Mouse (Mus musculus) hindbrain, embryonic 15.5 days (tissue): ENCODE results near the gene Prkn. TPM values are rescaled to one million over a fixed set of nuclear protein-coding genes. Genes with fewer than 3 reads are reported as not detected.

Experiments
- ATAC-seq: fragments of 200-750 bp; cut with Nextera tagmentation; 2 replicates; pipeline ENCODE4 v1.8.0; 2017; ENCODE audit warnings: low read depth, moderate number of reproducible peaks, moderate TSS enrichment; ENCODE audit not compliant: low FRiP score
- H3K27ac ChIP-seq: fragments of 300-500 bp; sonication (generic); replicated peaks from 2 replicates; pipeline ENCODE4 v1.5.1; 2015; ENCODE audit warnings: mild to moderate bottlenecking, inconsistent platforms
- H3K27me3 ChIP-seq: fragments of 300-500 bp; sonication (generic); 2 replicates; pipeline ENCODE4 v1.6.1; 2015; ENCODE audit warnings: control low read depth, inconsistent platforms
- H3K36me3 ChIP-seq: fragments of 300-500 bp; sonication (generic); 2 replicates; pipeline ENCODE4 v1.6.1; 2015; ENCODE audit warnings: control low read depth, inconsistent platforms
- H3K4me1 ChIP-seq: fragments of 300-500 bp; sonication (generic); replicated peaks from 2 replicates; pipeline ENCODE4 v1.6.1; 2015; ENCODE audit warnings: control low read depth, inconsistent platforms
- H3K4me2 ChIP-seq: fragments of 300-500 bp; sonication (generic); 2 replicates; pipeline ENCODE4 v1.6.1; 2015; ENCODE audit warnings: moderate library complexity, mild to moderate bottlenecking, inconsistent platforms
- H3K4me3 ChIP-seq: fragments of 300-500 bp; sonication (generic); 2 replicates; pipeline ENCODE4 v1.5.1; 2015; ENCODE audit warnings: mild to moderate bottlenecking, inconsistent platforms
- H3K9ac ChIP-seq: fragments of 300-500 bp; sonication (generic); 2 replicates; pipeline ENCODE4 v1.6.1; 2015; ENCODE audit warnings: inconsistent platforms
- H3K9me3 ChIP-seq: fragments of 300-500 bp; sonication (generic); 2 replicates; pipeline ENCODE4 v1.6.1; 2016; ENCODE audit warnings: control low read depth, inconsistent platforms
- WGBS: fragments of 180-500 bp; shearing (Covaris S2); methylation state at CpG from one replicate; pipeline ENCODE4 v1.1.7; 2015; 5-methylcytosine and 5-hydroxymethylcytosine counted together
- polyA plus RNA-seq: library from polyadenylated mRNA; unstranded; fragments of >200 nt; fragmentation: Nextera tagmentation; extraction: Ambion mirVana; gene quantifications from 2 replicates; pipeline ENCODE4 v1.2.1, GENCODE M21; 2015

Gene Prkn
- polyA plus RNA-seq, 1 experiment from 2014 or later, result 4.3 TPM

GRCm38 (mm10) chr17:11751251-11751650 is 911.1 kb downstream of the Prkn start:
- Histone ChIP-seq H3K4me1 (no peaks in the 10 kb centered on the region), H3K9ac (no peak overlapping the region), H3K9me3 (no peaks in the 10 kb centered on the region), H3K27ac (no peak overlapping the region), H3K4me2 (no peak overlapping the region), H3K36me3 (no peaks in the 10 kb centered on the region), H3K4me3 (no peak overlapping the region), H3K27me3 (no peaks in the 10 kb centered on the region)
- no peak for ATAC-seq
- 95% methylated on average over 2 of the region's 2 CpGs for WGBS

DNA sequence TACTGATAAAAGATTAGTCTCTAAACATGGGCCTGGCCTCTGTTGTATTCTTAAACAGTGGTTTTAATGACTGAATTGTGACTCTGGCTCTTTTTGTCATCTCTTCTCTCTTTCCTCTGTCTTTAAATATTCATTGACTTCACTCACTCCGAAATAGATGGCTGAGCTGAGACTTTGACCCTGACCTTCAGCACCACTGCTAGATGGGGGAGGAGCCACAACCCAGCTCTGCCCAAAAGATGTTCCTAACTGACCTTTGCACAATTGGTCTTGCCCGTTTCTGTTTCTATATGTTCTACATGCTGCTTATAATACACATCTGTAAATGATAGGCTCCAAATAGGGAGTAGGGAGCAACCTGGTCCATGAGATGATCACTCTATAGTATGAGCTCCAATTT is 912.5 kb downstream of the Prkn start:
- ATAC-seq, result no peak
- Histone ChIP-seq H3K4me3 (no peak overlapping the region), H3K4me2 (no peak overlapping the region), H3K9ac (no peak overlapping the region), H3K4me1 (no peaks in the 10 kb centered on the region), H3K36me3 (no peaks in the 10 kb centered on the region), H3K27me3 (no peaks in the 10 kb centered on the region), H3K27ac (no peak overlapping the region), H3K9me3 (no peaks in the 10 kb centered on the region)
- WGBS, result 47% methylated on average over 2 of the region's 2 CpGs

GRCm38 (mm10) chr17:11765117-11765516 is 924.9 kb downstream of the Prkn start:
- Histone ChIP-seq H3K36me3 (no peaks in the 10 kb centered on the region), H3K4me2 (no peak overlapping the region), H3K9me3 (no peaks in the 10 kb centered on the region), H3K4me3 (no peak overlapping the region), H3K27ac (no peak overlapping the region), H3K9ac (no peak overlapping the region), H3K4me1 (peaks cover 7% of the 10 kb centered on the region; the same call in 1 of the 2 replicates), H3K27me3 (no peaks in the 10 kb centered on the region)
- no peak for ATAC-seq
- 58% methylated on average over 3 of the region's 3 CpGs for WGBS

- ATAC-seq, result no peak
- H3K27me3 ChIP-seq, result no peaks in the 10 kb centered on the region
- H3K4me2 ChIP-seq, result no peak overlapping the region
- H3K4me3 ChIP-seq, result no peak overlapping the region
- H3K27ac ChIP-seq, result no peak overlapping the region
- no peak overlapping the region for H3K9ac ChIP-seq
- H3K4me1 ChIP-seq, result peaks cover 7% of the 10 kb centered on the region; the same call in 1 of the 2 replicates
- no peaks in the 10 kb centered on the region for H3K9me3 ChIP-seq
- WGBS, result 31% methylated on average over 2 of the region's 2 CpGs
- no peaks in the 10 kb centered on the region for H3K36me3 ChIP-seq
Observed at GRCm38 (mm10) chr17:11765581-11765980, 925.4 kb downstream of the Prkn start.

DNA sequence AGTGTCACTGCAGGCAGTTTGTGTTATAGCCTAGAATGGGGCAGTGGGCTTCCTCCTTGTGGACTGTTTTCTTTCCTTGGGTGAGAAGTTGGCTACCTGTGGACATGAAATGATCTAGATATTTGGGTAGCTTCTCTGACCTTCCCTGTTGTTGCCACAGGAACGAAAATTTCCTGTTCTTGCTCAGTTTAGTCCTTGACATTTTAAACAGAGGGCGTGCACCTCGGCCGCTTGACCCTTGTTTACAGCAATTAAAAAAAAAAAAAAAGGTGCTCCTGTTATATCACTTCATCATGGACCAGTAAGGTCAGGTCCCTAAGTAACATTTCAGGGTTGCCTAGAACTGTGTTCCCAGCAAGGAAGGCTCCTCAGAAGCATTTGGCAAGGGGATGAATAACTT is 927.1 kb downstream of the Prkn start:
- Histone ChIP-seq H3K9me3 (no peaks in the 10 kb centered on the region), H3K9ac (no peak overlapping the region), H3K27ac (no peak overlapping the region), H3K27me3 (no peaks in the 10 kb centered on the region), H3K4me3 (no peak overlapping the region), H3K4me2 (no peak overlapping the region), H3K36me3 (no peaks in the 10 kb centered on the region), H3K4me1 (peaks cover 7% of the 10 kb centered on the region; the same call in 1 of the 2 replicates)
- WGBS, result 87% methylated on average over 4 of the region's 4 CpGs
- no peak for ATAC-seq

- no peaks in the 10 kb centered on the region for H3K27me3 ChIP-seq
- no peaks in the 10 kb centered on the region for H3K36me3 ChIP-seq
- 83% methylated on average over 4 of the region's 4 CpGs for WGBS
- no peak for ATAC-seq
- no peak overlapping the region for H3K4me3 ChIP-seq
- peaks cover 7% of the 10 kb centered on the region; the same call in 1 of the 2 replicates for H3K4me1 ChIP-seq
- no peak overlapping the region for H3K4me2 ChIP-seq
- no peaks in the 10 kb centered on the region for H3K9me3 ChIP-seq
- no peak overlapping the region for H3K27ac ChIP-seq
- no peak overlapping the region for H3K9ac ChIP-seq
Observed at GRCm38 (mm10) chr17:11768345-11768744, 928.2 kb downstream of the Prkn start.

GRCm38 (mm10) chr17:11768971-11769370 is 928.8 kb downstream of the Prkn start:
- Histone ChIP-seq H3K4me3 (no peak overlapping the region), H3K9ac (no peak overlapping the region), H3K27me3 (no peaks in the 10 kb centered on the region), H3K27ac (no peak overlapping the region), H3K36me3 (no peaks in the 10 kb centered on the region), H3K4me2 (no peak overlapping the region), H3K4me1 (peaks cover 7% of the 10 kb centered on the region; the same call in 1 of the 2 replicates), H3K9me3 (no peaks in the 10 kb centered on the region)
- ATAC-seq, result no peak
- WGBS, result 80% methylated on average over 1 of the region's 1 CpGs

- H3K9ac ChIP-seq, result no peak overlapping the region
- H3K27me3 ChIP-seq, result no peaks in the 10 kb centered on the region
- no peak overlapping the region for H3K4me2 ChIP-seq
- H3K36me3 ChIP-seq, result no peaks in the 10 kb centered on the region
- peaks cover 7% of the 10 kb centered on the region; the same call in 1 of the 2 replicates for H3K4me1 ChIP-seq
- H3K9me3 ChIP-seq, result no peaks in the 10 kb centered on the region
- WGBS, result 76% methylated on average over 3 of the region's 3 CpGs
- H3K4me3 ChIP-seq, result no peak overlapping the region
- ATAC-seq, result no peak
- no peak overlapping the region for H3K27ac ChIP-seq
Observed at GRCm38 (mm10) chr17:11769513-11769912, 929.3 kb downstream of the Prkn start.

DNA sequence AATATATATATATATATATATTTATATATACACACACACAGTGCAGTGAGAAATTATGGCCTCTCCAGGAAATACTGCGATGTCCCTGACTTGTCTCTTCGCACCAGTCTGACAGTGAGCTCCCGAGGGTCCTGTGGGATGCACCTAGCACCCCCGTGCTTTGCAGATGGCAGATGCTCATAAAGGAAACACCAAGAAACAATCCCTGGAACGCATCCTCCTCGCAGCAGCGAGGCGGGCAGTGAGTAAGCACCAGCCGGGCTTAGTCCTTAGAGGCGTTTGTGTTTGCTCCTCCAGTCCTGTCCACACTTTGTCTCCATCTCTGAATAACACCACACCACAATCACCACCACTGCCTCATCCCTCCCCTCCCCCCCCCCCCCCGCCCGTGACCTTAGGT is 939.4 kb downstream of the Prkn start:
- H3K9me3 ChIP-seq, result no peaks in the 10 kb centered on the region
- no peaks in the 10 kb centered on the region for H3K27me3 ChIP-seq
- ATAC-seq, result no peak
- 0 out of 2 replicates have a peak, but pooled peaks cover 3% of the 10 kb centered on the region for H3K4me1 ChIP-seq
- no peak overlapping the region for H3K27ac ChIP-seq
- WGBS, result 85% methylated on average over 11 of the region's 12 CpGs
- H3K9ac ChIP-seq, result no peak overlapping the region
- no peak overlapping the region for H3K4me2 ChIP-seq
- H3K36me3 ChIP-seq, result no peaks in the 10 kb centered on the region
- H3K4me3 ChIP-seq, result no peak overlapping the region

DNA sequence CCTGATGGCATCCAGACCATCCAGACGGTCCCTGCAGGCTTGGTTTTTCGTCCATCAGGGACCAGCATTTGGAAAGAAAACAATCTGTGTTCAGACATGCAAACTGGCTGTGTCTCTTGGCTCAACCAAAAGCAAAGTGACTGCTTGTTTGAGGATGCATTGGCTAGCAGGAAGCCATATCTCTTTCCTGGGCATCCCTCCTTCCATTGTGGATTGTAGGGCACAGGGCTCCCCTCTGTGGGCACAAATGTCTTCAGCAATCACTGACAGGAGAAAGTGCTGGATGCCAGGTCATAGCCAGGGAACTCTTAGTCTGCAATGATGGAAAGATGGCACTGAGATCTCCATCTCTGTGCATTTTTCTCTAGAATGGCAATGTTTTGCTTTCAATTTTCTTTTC is 939.8 kb downstream of the Prkn start:
- WGBS, result 58% methylated on average over 2 of the region's 2 CpGs
- no peak for ATAC-seq
- no peaks in the 10 kb centered on the region for H3K36me3 ChIP-seq
- no peaks in the 10 kb centered on the region for H3K27me3 ChIP-seq
- no peak overlapping the region for H3K4me2 ChIP-seq
- 0 out of 2 replicates have a peak, but pooled peaks cover 3% of the 10 kb centered on the region for H3K4me1 ChIP-seq
- H3K4me3 ChIP-seq, result no peak overlapping the region
- no peaks in the 10 kb centered on the region for H3K9me3 ChIP-seq
- H3K9ac ChIP-seq, result no peak overlapping the region
- no peak overlapping the region for H3K27ac ChIP-seq

GRCm38 (mm10) chr17:11780805-11781481 is 940.8 kb downstream of the Prkn start:
- H3K9ac ChIP-seq, result no peak overlapping the region

DNA sequence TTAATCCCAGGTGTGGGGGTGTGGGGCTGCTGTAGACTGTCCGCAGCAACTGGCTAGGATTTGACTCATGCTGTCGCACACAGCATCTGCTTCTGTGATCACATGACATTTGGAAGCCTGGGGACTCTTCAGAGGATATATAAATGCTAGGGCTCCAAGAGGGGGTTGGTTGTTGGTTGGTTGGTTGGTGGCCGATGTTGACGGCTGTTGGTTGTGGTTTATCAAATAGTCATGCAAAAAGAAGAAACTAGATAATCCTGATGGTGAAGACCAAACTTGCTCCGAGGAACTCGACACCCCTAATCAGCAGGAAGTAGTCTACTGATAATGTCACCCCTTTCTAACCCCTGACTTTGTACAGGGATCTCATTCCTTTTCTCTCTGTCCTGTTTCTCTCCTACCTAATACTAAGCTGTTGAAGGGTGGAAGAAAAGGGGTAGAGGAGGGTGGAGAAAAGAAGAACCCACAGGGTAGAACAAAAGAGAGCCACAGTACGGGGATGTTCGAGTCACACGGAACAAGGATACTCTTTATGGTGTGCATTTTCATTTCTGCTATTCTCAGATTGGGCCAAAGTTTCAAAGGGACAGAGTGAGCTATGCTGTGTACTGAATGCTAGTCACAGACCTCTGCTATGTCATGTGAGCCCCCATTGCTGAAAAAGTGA is 948.2 kb downstream of the Prkn start:
- WGBS, result 86% methylated on average over 9 of the region's 9 CpGs

More at GRCm38 (mm10) chr17:11780805-11781481, 940.8 kb downstream of the Prkn start:
- H3K4me3 ChIP-seq, result no peak overlapping the region
- no peak for ATAC-seq
- H3K27ac ChIP-seq, result no peak overlapping the region
- H3K36me3 ChIP-seq, result no peaks in the 10 kb centered on the region
- 34% methylated on average over 12 of the region's 12 CpGs for WGBS
- H3K9me3 ChIP-seq, result no peaks in the 10 kb centered on the region
- no peak overlapping the region for H3K4me2 ChIP-seq
- no peaks in the 10 kb centered on the region for H3K27me3 ChIP-seq
- H3K4me1 ChIP-seq, result 0 out of 2 replicates have a peak, but pooled peaks cover 3% of the 10 kb centered on the region

More for the DNA sequence above, 948.2 kb downstream of the Prkn start:
- Histone ChIP-seq H3K36me3 (no peaks in the 10 kb centered on the region), H3K4me1 (no peaks in the 10 kb centered on the region), H3K4me3 (no peak overlapping the region), H3K27me3 (no peaks in the 10 kb centered on the region), H3K27ac (no peak overlapping the region), H3K9ac (no peak overlapping the region), H3K9me3 (no peaks in the 10 kb centered on the region), H3K4me2 (no peak overlapping the region)
- ATAC-seq, result no peak
